In the genomic region with DNA sequence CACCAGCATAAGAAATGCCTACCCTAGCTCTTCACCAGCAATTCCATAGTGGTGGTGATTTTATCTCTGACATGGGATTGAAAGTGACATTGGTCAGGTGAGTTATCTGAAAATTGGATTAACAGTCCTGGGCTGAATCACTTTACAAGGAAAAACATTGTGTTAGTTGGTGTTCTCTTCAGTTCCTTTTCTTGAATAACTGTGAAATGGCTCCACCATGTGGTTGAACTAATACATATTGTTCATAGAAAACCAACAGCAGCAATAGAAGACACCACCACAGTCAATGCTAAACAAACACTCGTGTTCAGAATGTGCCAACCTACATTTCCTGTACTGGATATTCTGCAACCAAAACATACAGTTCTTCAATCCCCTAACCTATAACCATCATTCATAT, we compare ENCODE assay signal across 9 mouse cellular contexts.
DNase-seq lines count a peak whose midpoint lies in the region; ATAC-seq and TF ChIP-seq lines count a peak whose summit lies in the region.
"Had no signal": no experiment of that assay in that cellular context is flagged by ENCODE, and none has a peak within 500 bp of the region (broad histone marks: within the 10 kb centered on the region; RNA-seq: fewer than 3 reads in every experiment).

No protein-coding gene starts in this region.

- 15% methylated on average over 1 of the region's 1 CpGs for WGBS in hindbrain, embryonic 15.5 days
- 30% methylated on average over 1 of the region's 1 CpGs for WGBS in hindbrain, embryonic 10.5 days
- WGBS in forebrain, embryonic 14.5 days = 28% methylated on average over 1 of the region's 1 CpGs

- no peaks in the 10 kb centered on the region for H3K36me3 ChIP-seq in hindbrain, embryonic 15.5 days
- no peaks in the 10 kb centered on the region for H3K36me3 ChIP-seq in hindbrain, embryonic 10.5 days
- no peaks in the 10 kb centered on the region for H3K36me3 ChIP-seq in testis, adult 2 months (ENCODE audit: control insufficient read depth, insufficient read depth, low read length)
- H3K36me3 ChIP-seq in forebrain, embryonic 14.5 days (ENCODE audit: control insufficient read depth, insufficient read depth, low read length) = no peaks in the 10 kb centered on the region

- peak; percentile 48; the same call in 1 of the 2 replicates for ATAC-seq in hindbrain, embryonic 15.5 days (ENCODE audit: low FRiP score, low read depth)
- ATAC-seq in forebrain, embryonic 14.5 days = peak; percentile 37; the same call in 1 of the 2 replicates

- DNase-seq in hindbrain, embryonic 10.5 days (ENCODE audit: low spot score) = no peak
- DNase-seq in testis, postnatal 10 days (ENCODE audit: low spot score) = no peak
- peak; percentile 85 for DNase-seq in forebrain, embryonic 14.5 days (ENCODE audit: low spot score)
- DNase-seq in telencephalon, adult 2 months (ENCODE audit: low read depth, low spot score) = peak; percentile 57
- DNase-seq in adrenal gland, postnatal 36 days = no peak
- DNase-seq in frontal cortex, postnatal 25 days (ENCODE audit: low spot score in 2 of 2) = no peak
- DNase-seq: kidney, adult 8-10 months had no signal

- H3K4me1 ChIP-seq in hindbrain, embryonic 15.5 days (replicated peaks) = no peaks in the 10 kb centered on the region
- no peaks in the 10 kb centered on the region for H3K4me1 ChIP-seq in hindbrain, embryonic 10.5 days (replicated peaks)
- no peaks in the 10 kb centered on the region for H3K4me1 ChIP-seq in testis, adult 2 months (ENCODE audit: control insufficient read depth, insufficient read depth, low read length)
- H3K4me1 ChIP-seq in forebrain, embryonic 14.5 days (ENCODE audit: control insufficient read depth, insufficient read depth, low read length) = no peaks in the 10 kb centered on the region

- no peak overlapping the region for H3K27ac ChIP-seq in hindbrain, embryonic 15.5 days (replicated peaks)
- H3K27ac ChIP-seq in hindbrain, embryonic 10.5 days = no peak overlapping the region
- H3K27ac ChIP-seq in testis, adult 2 months (ENCODE audit: control insufficient read depth, insufficient read depth, low read depth, low read length) = no peak overlapping the region
- H3K27ac ChIP-seq in forebrain, embryonic 14.5 days (ENCODE audit: low read depth, low read length) = no peak overlapping the region

- H3K4me2 ChIP-seq in hindbrain, embryonic 15.5 days = no peak overlapping the region
- no peak overlapping the region for H3K4me2 ChIP-seq in forebrain, embryonic 14.5 days (ENCODE audit: low read length)

- peak; percentile 15; the same call in 1 of the 2 replicates for TF ChIP-seq CTCF in testis, adult 2 months (IDR thresholded peaks at IDR 0.05; ENCODE audit: control insufficient read depth, insufficient read depth, insufficient replicate concordance, low read depth, low read length)

- no peak for TF ChIP-seq POLR2A in testis, adult 2 months (IDR thresholded peaks at IDR 0.05; ENCODE audit: control insufficient read depth, low read depth, low read length)

- H3K9me3 ChIP-seq in hindbrain, embryonic 15.5 days = no peaks in the 10 kb centered on the region
- H3K9me3 ChIP-seq in hindbrain, embryonic 10.5 days = no peaks in the 10 kb centered on the region
- H3K9me3 ChIP-seq in forebrain, embryonic 14.5 days (replicated peaks; ENCODE audit: control insufficient read depth, low read length) = no peaks in the 10 kb centered on the region

- no peaks in the 10 kb centered on the region for H3K27me3 ChIP-seq in hindbrain, embryonic 15.5 days
- no peaks in the 10 kb centered on the region for H3K27me3 ChIP-seq in hindbrain, embryonic 10.5 days (ENCODE audit: insufficient read depth, poor library complexity, severe bottlenecking)
- H3K27me3 ChIP-seq in testis, adult 2 months (ENCODE audit: control insufficient read depth, insufficient read depth, low read length) = no peaks in the 10 kb centered on the region
- H3K27me3 ChIP-seq in forebrain, embryonic 14.5 days (replicated peaks; ENCODE audit: control insufficient read depth, insufficient read depth, low read length) = no peaks in the 10 kb centered on the region

- no peak overlapping the region for H3K9ac ChIP-seq in hindbrain, embryonic 15.5 days
- H3K9ac ChIP-seq in forebrain, embryonic 14.5 days (ENCODE audit: low read length) = no peak overlapping the region

- no peak overlapping the region for H3K4me3 ChIP-seq in hindbrain, embryonic 15.5 days
- no peak overlapping the region for H3K4me3 ChIP-seq in hindbrain, embryonic 10.5 days
- H3K4me3 ChIP-seq in testis, adult 2 months (ENCODE audit: control insufficient read depth, low read depth, low read length) = no peak overlapping the region
- no peak overlapping the region for H3K4me3 ChIP-seq in forebrain, embryonic 14.5 days (ENCODE audit: low read depth, low read length)

Comparison
In these comparisons a context has a peak if more than half of its experiments do, and no peak if none do; other contexts are left out.
1. DNase-seq: peak in forebrain, embryonic 14.5 days (single experiment) and telencephalon, adult 2 months (single experiment); none in hindbrain, embryonic 10.5 days (single experiment), testis, postnatal 10 days (single experiment), adrenal gland, postnatal 36 days (0 of 2) and frontal cortex, postnatal 25 days (0 of 2).